Mouse (Mus musculus): ENCODE data around the gene 2510039O18Rik. TPM values are rescaled to one million over a fixed set of nuclear protein-coding genes. Genes with fewer than 3 reads are reported as not detected.

Gene 2510039O18Rik
- polyA plus RNA-seq, 1 experiment from 2014 or later: 9.5 TPM

GRCm38 (mm10) chr4:147993571-147994095 is 52.9 kb downstream of the 2510039O18Rik start:
- 68% methylated on average over 7 of the region's 7 CpGs for WGBS
- Histone ChIP-seq H3K27me3 (ENCODE audit: control insufficient read depth, insufficient read depth, low read depth, low read length) (no peaks in the 10 kb centered on the region), H3K36me3 (ENCODE audit: control insufficient read depth, insufficient read depth, low read length) (no peaks in the 10 kb centered on the region), H3K27ac (ENCODE audit: low read length) (no peak overlapping the region), H3K4me1 (ENCODE audit: control insufficient read depth, insufficient read depth, low read length) (no peaks in the 10 kb centered on the region), H3K4me3 (ENCODE audit: low read depth, low read length) (no peak overlapping the region), H3K9ac (ENCODE audit: low read depth, low read length) (no peak overlapping the region), H3K9me3 (replicated peaks; ENCODE audit: control insufficient read depth, low read length, poor library complexity, severe bottlenecking) (no peaks in the 10 kb centered on the region), H3K4me2 (ENCODE audit: low read length) (no peak overlapping the region)
- ATAC-seq: no peak

DNA sequence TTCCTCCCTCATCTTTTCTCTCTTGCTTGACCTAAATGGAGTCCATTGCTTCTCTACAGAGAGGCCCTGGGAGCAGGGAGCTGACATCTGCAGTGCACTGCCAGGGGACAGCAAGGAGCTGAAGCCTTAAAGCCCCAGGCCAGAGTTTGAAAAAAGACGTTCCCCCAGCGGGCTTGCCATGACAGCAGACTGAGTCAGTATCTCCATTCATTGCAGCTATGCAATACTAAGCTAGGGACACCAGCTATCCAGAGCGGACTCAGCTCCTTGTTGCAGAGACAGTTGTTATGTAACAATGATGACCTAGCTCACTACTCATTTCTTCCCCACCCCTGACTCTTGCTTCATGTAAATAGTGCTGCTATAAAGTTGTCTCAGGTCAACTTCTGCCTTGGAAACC is 54.6 kb downstream of the 2510039O18Rik start:
- H3K4me2 ChIP-seq (ENCODE audit: low read length): no peak overlapping the region
- no peaks in the 10 kb centered on the region for H3K36me3 ChIP-seq (ENCODE audit: control insufficient read depth, insufficient read depth, low read length)
- no peaks in the 10 kb centered on the region for H3K27me3 ChIP-seq (ENCODE audit: control insufficient read depth, insufficient read depth, low read depth, low read length)
- 71% methylated on average over 3 of the region's 3 CpGs for WGBS
- peaks cover 9% of the 10 kb centered on the region for H3K4me1 ChIP-seq (ENCODE audit: control insufficient read depth, insufficient read depth, low read length)
- no peaks in the 10 kb centered on the region for H3K9me3 ChIP-seq (replicated peaks; ENCODE audit: control insufficient read depth, low read length, poor library complexity, severe bottlenecking)
- no peak overlapping the region for H3K27ac ChIP-seq (ENCODE audit: low read length)
- no peak for ATAC-seq
- H3K4me3 ChIP-seq (ENCODE audit: low read depth, low read length): no peak overlapping the region
- H3K9ac ChIP-seq (ENCODE audit: low read depth, low read length): no peak overlapping the region

Other genes with a start within 250 kb of the 2510039O18Rik start
- 0.09 TPM in 1 of 2 replicates, not detected in the other for gene Zfp534, start 238.3 kb upstream of the 2510039O18Rik start, polyA plus RNA-seq (2015; fragmentation: Nextera tagmentation; extraction: Ambion mirVana)
- gene Zfp984, start 131.1 kb upstream of the 2510039O18Rik start, polyA plus RNA-seq (2015; fragmentation: Nextera tagmentation; extraction: Ambion mirVana): 3.3 and 3.9 TPM in 2 replicates
- gene Zfp933, start 92.5 kb upstream of the 2510039O18Rik start, polyA plus RNA-seq (2015; fragmentation: Nextera tagmentation; extraction: Ambion mirVana): 5.9 and 7.5 TPM in 2 replicates
- gene Miip, start 72.1 kb upstream of the 2510039O18Rik start, polyA plus RNA-seq (2015; fragmentation: Nextera tagmentation; extraction: Ambion mirVana): 34.8 and 38.8 TPM in 2 replicates
- 7.5 and 10.5 TPM in 2 replicates for gene Fv1, start 71.9 kb upstream of the 2510039O18Rik start, polyA plus RNA-seq (2015; fragmentation: Nextera tagmentation; extraction: Ambion mirVana)
- gene Mfn2, start 36.2 kb upstream of the 2510039O18Rik start, polyA plus RNA-seq (2015; fragmentation: Nextera tagmentation; extraction: Ambion mirVana): 107 and 108 TPM in 2 replicates
- gene Plod1, start 4.1 kb upstream of the 2510039O18Rik start, polyA plus RNA-seq (2015; fragmentation: Nextera tagmentation; extraction: Ambion mirVana): 20.8 and 21.2 TPM in 2 replicates
- not detected in 2 replicates for gene Nppb, start 44.9 kb downstream of the 2510039O18Rik start, polyA plus RNA-seq (2015; fragmentation: Nextera tagmentation; extraction: Ambion mirVana)
- 2.4 and 3.3 TPM in 2 replicates for gene Nppa, start 59.8 kb downstream of the 2510039O18Rik start, polyA plus RNA-seq (2015; fragmentation: Nextera tagmentation; extraction: Ambion mirVana)
- 36.5 and 36.9 TPM in 2 replicates for gene Clcn6, start 97.9 kb downstream of the 2510039O18Rik start, polyA plus RNA-seq (2015; fragmentation: Nextera tagmentation; extraction: Ambion mirVana)
- 21.5 and 22.2 TPM in 2 replicates for gene Mthfr, start 98.2 kb downstream of the 2510039O18Rik start, polyA plus RNA-seq (2015; fragmentation: Nextera tagmentation; extraction: Ambion mirVana)
- gene Agtrap, start 147.1 kb downstream of the 2510039O18Rik start, polyA plus RNA-seq (2015; fragmentation: Nextera tagmentation; extraction: Ambion mirVana): 7.7 and 8.1 TPM in 2 replicates
- gene Mad2l2, start 189.5 kb downstream of the 2510039O18Rik start, polyA plus RNA-seq (2015; fragmentation: Nextera tagmentation; extraction: Ambion mirVana): 98.2 and 100 TPM in 2 replicates
- gene Draxin, start 189.8 kb downstream of the 2510039O18Rik start, polyA plus RNA-seq (2015; fragmentation: Nextera tagmentation; extraction: Ambion mirVana): 11.8 and 11.9 TPM in 2 replicates
- gene Fbxo6, start 211.2 kb downstream of the 2510039O18Rik start, polyA plus RNA-seq (2015; fragmentation: Nextera tagmentation; extraction: Ambion mirVana): 18.5 and 23.8 TPM in 2 replicates
- gene Fbxo44, start 219.6 kb downstream of the 2510039O18Rik start, polyA plus RNA-seq (2015; fragmentation: Nextera tagmentation; extraction: Ambion mirVana): 90.1 and 102 TPM in 2 replicates
- gene Fbxo2, start 219.7 kb downstream of the 2510039O18Rik start, polyA plus RNA-seq (2015; fragmentation: Nextera tagmentation; extraction: Ambion mirVana): 5.6 and 9.4 TPM in 2 replicates